Mouse (Mus musculus) ES-E14 (cell line): ENCODE measurements around the gene Galnt2. TPM values are rescaled to one million over a fixed set of nuclear protein-coding genes. Genes with fewer than 3 reads are reported as not detected.

ENCODE experiments used
- DNase-seq: peaks from one replicate; pipeline ENCODE4 v3.0.0-alpha.2; 2013; ENCODE audit warnings: low read depth, low spot score
- H3K27ac ChIP-seq: 2 replicates; pipeline ENCODE4 v1.5.1; 2012; ENCODE audit warnings: low read depth, mild to moderate bottlenecking, low read length, moderate library complexity, mixed read lengths; ENCODE audit not compliant: poor library complexity, insufficient read depth, severe bottlenecking
- H3K36me3 ChIP-seq: 2 replicates; pipeline ENCODE4 v1.6.1; 2012; ENCODE audit warnings: mild to moderate bottlenecking, low read length, moderate library complexity, mixed read lengths; ENCODE audit not compliant: control insufficient read depth, poor library complexity, insufficient read depth, severe bottlenecking
- H3K4me1 ChIP-seq, 2 experiments: fragments of 150-350 bp in 1 of 2; sonication (generic) in 1 of 2; 2 replicates each; pipeline ENCODE4 v1.6.1; 2012; ENCODE audit warnings: low read length in 2 of 2, mild to moderate bottlenecking in 1 of 2, mixed read lengths in 1 of 2; ENCODE audit not compliant: control insufficient read depth in 2 of 2, insufficient read depth in 2 of 2, poor library complexity in 1 of 2
- H3K4me3 ChIP-seq, 2 experiments: fragments of 150-350 bp in 1 of 2; sonication (generic) in 1 of 2; 2 replicates each; pipeline ENCODE4 v1.5.1; 2012; ENCODE audit warnings: low read length in 2 of 2, low read depth in 1 of 2, mild to moderate bottlenecking in 1 of 2, mixed read lengths in 1 of 2; ENCODE audit not compliant: insufficient read depth in 1 of 2, poor library complexity in 1 of 2, severe bottlenecking in 1 of 2
- H3K9ac ChIP-seq: 2 replicates; pipeline ENCODE4 v1.6.1; 2012; ENCODE audit warnings: low read depth, mild to moderate bottlenecking, low read length, mixed read lengths; ENCODE audit not compliant: poor library complexity, insufficient read depth, severe bottlenecking
- H3K9me3 ChIP-seq: fragments of 150-350 bp; sonication (generic); 2 replicates; pipeline ENCODE4 v1.6.1; 2012; ENCODE audit warnings: low read depth, mild to moderate bottlenecking, low read length; ENCODE audit not compliant: control insufficient read depth, insufficient read depth
- CHD2 ChIP-seq: IDR thresholded peaks from 2 replicates; pipeline ENCODE4 v1.6.1; 2014; ENCODE audit warnings: mild to moderate bottlenecking, low read depth, low read length, inconsistent platforms
- HCFC1 ChIP-seq: IDR thresholded peaks from 2 replicates; pipeline ENCODE4 v1.6.1; 2012; ENCODE audit warnings: low read length, inconsistent platforms, borderline replicate concordance; ENCODE audit not compliant: insufficient read depth
- MAFK ChIP-seq: IDR thresholded peaks from 2 replicates; pipeline ENCODE4 v1.6.1; 2014; ENCODE audit warnings: mild to moderate bottlenecking, low read depth, low read length, inconsistent platforms; ENCODE audit not compliant: insufficient read depth
- ZC3H11A ChIP-seq: IDR thresholded peaks from 2 replicates; pipeline ENCODE4 v1.6.1; 2012; ENCODE audit warnings: low read depth, mild to moderate bottlenecking, inconsistent platforms, low read length, borderline replicate concordance
- ZNF384 ChIP-seq: IDR thresholded peaks from 2 replicates; pipeline ENCODE4 v1.6.1; 2012; ENCODE audit warnings: low read depth, low read length, inconsistent platforms
- in situ Hi-C, 2 experiments: fragments of 600-800 bp; cut with MboI; formaldehyde crosslinking; loops; one replicate each; pipeline ENCODE4 v1.15.1; 2025; ENCODE audit warnings: low sequenced_read_pairs in 2 of 2, inconsistent platforms in 1 of 2; ENCODE audit not compliant: unreplicated experiment in 2 of 2
- total RNA-seq: library from RNA; depleted of rRNA; stranded (reverse); fragments of 300-350 nt; gene quantifications from 2 replicates; pipeline ENCODE4 v1.2.3, GENCODE M21; 2012

Galnt2 gene
- total RNA-seq, 1 experiment: 45.6 TPM

DNA sequence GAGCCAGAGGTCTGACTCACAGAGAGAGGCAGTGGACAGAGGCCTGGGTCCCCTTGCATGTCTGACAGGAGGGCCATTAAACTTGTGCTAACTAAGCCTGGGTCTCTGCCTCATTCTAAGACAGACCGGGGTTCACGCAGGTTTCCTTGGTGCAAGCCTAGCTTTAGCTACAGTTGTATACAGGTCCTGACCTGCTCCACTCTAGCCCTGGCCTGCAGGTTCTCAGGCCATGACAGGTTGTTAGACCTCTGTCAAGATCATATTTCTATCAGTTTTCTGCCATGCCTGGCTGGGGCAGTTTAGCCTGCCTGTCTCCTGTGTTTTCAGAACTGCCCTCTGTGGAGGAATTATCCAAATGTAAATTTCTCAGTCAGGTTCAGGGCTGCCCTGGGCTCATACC lies 33.9 kb downstream of the Galnt2 start:
- no peak for DNase-seq
- Histone ChIP-seq H3K4me3 (no peak overlapping the region), H3K9me3 (no peaks in the 10 kb centered on the region), H3K9ac (no peak overlapping the region), H3K4me1 (peaks cover 0 to 4% of the 10 kb centered on the region in 2 experiments; a peak in 1 of 4 replicates), H3K27ac (no peak overlapping the region), H3K36me3 (no peaks in the 10 kb centered on the region)
- in situ Hi-C loops: no loop called here
- no peak for TF ChIP-seq HCFC1
- TF ChIP-seq ZC3H11A: no peak
- TF ChIP-seq ZNF384: no peak
- no peak for TF ChIP-seq CHD2
- no peak for TF ChIP-seq MAFK

DNA sequence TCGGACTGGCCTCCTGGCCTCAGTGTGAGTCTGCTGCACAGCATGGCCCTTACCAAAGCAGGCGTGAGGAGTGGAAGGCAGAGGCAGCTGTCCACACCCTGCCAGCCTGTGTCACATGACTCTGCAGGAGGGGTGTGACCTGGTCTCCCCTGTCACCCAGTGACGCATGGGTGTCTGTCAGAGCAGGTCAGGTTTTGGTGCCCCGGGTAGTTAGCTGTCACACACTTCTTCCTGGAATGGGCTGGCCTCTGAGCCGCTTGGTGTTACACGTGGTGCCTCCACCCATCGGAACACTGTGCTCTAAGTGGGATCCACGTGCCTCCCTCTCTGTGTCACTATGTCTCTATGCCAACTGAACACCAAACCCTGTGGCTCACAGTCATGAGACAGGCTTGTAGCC lies 34.6 kb downstream of the Galnt2 start:
- TF ChIP-seq HCFC1: no peak
- TF ChIP-seq CHD2: no peak
- TF ChIP-seq ZC3H11A: no peak
- TF ChIP-seq MAFK: no peak
- no peak for TF ChIP-seq ZNF384
- no peaks in the 10 kb centered on the region for H3K9me3 ChIP-seq
- H3K9ac ChIP-seq: no peak overlapping the region
- no peak overlapping the region for H3K4me3 ChIP-seq
- no peak overlapping the region for H3K27ac ChIP-seq
- DNase-seq: no peak
- H3K36me3 ChIP-seq: no peaks in the 10 kb centered on the region
- H3K4me1 ChIP-seq: peaks cover 0 to 6% of the 10 kb centered on the region in 2 experiments; a peak in 1 of 4 replicates
- in situ Hi-C loops: no loop called here

DNA sequence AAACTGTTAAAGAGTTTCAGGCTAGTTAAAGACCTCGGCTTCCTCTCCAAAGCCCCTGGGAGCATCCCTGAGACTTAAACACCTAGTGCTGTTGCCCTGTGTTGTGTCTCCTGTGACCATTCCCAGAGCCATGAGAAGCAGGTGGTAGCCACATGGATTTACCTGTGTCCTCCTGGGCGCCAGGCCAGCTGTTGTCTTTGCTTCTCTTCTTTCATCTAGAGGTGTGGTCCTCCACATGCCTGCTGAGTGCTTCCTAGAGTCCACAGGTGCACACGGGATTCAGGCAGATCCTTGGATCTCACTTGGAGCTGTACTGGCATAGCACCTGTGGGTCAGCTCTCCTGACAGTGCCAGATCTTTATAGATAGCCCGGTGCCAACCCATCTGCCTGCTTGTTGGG lies 36.0 kb downstream of the Galnt2 start:
- in situ Hi-C loops: no loop called here
- H3K4me3 ChIP-seq: no peak overlapping the region
- TF ChIP-seq CHD2 (no peak), HCFC1 (no peak), ZC3H11A (no peak), ZNF384 (no peak)
- H3K9ac ChIP-seq: no peak overlapping the region
- no peaks in the 10 kb centered on the region for H3K9me3 ChIP-seq
- peaks cover 4 to 8% of the 10 kb centered on the region in 2 experiments; a peak in 2 of 4 replicates for H3K4me1 ChIP-seq
- no peaks in the 10 kb centered on the region for H3K36me3 ChIP-seq
- no peak for DNase-seq
- no peak overlapping the region for H3K27ac ChIP-seq

DNA sequence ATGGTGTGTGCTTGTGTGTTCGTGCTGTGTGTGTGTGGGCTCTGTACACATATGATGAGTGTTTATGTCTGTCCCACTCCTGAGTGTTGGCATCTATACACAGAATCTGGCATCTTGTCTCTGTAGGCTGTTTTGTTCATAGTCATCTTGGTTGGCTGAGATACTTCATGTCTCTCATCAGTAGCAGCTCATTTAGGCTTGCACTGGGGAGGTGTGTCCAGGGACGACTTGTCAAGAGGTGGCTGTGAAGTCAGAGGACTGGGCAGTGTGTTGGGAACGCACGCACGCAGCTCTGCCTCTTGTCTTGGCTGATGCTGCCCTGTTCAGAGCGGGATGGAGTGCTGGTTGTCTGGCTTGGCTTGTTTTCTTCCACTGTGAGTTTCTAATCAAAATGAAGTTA lies 39.3 kb downstream of the Galnt2 start:
- H3K4me1 ChIP-seq: peaks cover 9 to 26% of the 10 kb centered on the region in 2 experiments; a peak in 3 of 4 replicates
- DNase-seq: no peak

DNA sequence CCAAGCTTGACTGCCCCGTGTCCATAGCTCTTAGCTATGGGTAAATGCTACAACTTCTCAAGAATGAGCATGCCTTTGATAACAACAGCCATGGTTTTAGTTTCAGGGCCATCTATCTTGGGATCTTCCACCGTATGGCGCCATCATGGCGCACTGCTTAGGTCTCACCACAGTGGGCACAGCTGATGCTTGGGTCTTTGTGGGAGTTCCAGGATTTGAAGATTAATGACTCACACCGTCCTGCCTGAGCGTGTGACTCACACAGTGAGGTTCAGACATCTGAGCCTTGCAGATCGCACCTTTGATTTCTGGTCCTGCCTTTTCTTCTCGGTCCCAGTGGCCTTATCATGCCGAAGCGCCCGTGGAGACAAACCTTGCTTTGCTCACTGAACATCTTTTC lies 39.7 kb downstream of the Galnt2 start:
- in situ Hi-C loops: no loop called here
- no peak overlapping the region for H3K27ac ChIP-seq
- TF ChIP-seq ZNF384 (no peak), MAFK (no peak), ZC3H11A (no peak), CHD2 (no peak), HCFC1 (no peak)
- no peak overlapping the region for H3K9ac ChIP-seq
- peaks cover 3% of the 10 kb centered on the region; the same call in 1 of the 2 replicates for H3K36me3 ChIP-seq
- H3K9me3 ChIP-seq: no peaks in the 10 kb centered on the region
- DNase-seq: no peak
- peaks cover 9 to 23% of the 10 kb centered on the region in 2 experiments; a peak in 3 of 4 replicates for H3K4me1 ChIP-seq
- no peak overlapping the region for H3K4me3 ChIP-seq

More for the DNA sequence above, 39.3 kb downstream of the Galnt2 start:
- Histone ChIP-seq H3K4me3 (no peak overlapping the region), H3K9me3 (no peaks in the 10 kb centered on the region), H3K27ac (no peak overlapping the region), H3K9ac (no peak overlapping the region), H3K36me3 (peaks cover under 1% of the 10 kb centered on the region; the same call in 1 of the 2 replicates)
- TF ChIP-seq HCFC1 (no peak), ZC3H11A (no peak), CHD2 (no peak), MAFK (no peak), ZNF384 (no peak)
- in situ Hi-C loops: no loop called here
